Mouse (Mus musculus): Measurements from ENCODE around the gene Nrros. TPM values are rescaled to one million over a fixed set of nuclear protein-coding genes. Genes with fewer than 3 reads are reported as not detected.

Gene Nrros
- total RNA-seq, 2 experiments from 2014 or later: 8.5 to 12.3 TPM

Other genes starting within 250 kb of the Nrros start
- 10 to 100 TPM; 14.6 to 20.9 TPM for gene Pigz, start 231.7 kb downstream of the Nrros start, total RNA-seq (2021)
- 10 to 100 TPM; 50.7 to 56.1 TPM for gene 0610012G03Rik, start 217.1 kb downstream of the Nrros start, total RNA-seq (2021)
- 10 to 100 TPM; 47.8 to 49.5 TPM for gene Ncbp2, start 217.1 kb downstream of the Nrros start, total RNA-seq (2021)
- gene Senp5, start 162.3 kb downstream of the Nrros start, total RNA-seq (2021): 10 to 100 TPM; 44.6 to 47.6 TPM
- gene Pak2, start 86.3 kb downstream of the Nrros start, total RNA-seq (2021): 10 to 100 TPM; 26.5 to 27.8 TPM
- gene Pigx, start 65.9 kb downstream of the Nrros start, total RNA-seq (2021): 10 to 100 TPM; 26.4 TPM
- gene Cep19, start 65.8 kb downstream of the Nrros start, total RNA-seq (2021): 10 to 100 TPM; 68.6 to 71.2 TPM
- gene Bex6, start 14.2 kb upstream of the Nrros start, total RNA-seq (2021): not detected
- 10 to 100 TPM; 41.4 to 44.7 TPM for gene Fbxo45, start 81.6 kb upstream of the Nrros start, total RNA-seq (2021)
- 10 to 100 TPM; 10.9 to 11.9 TPM for gene Wdr53, start 81.6 kb upstream of the Nrros start, total RNA-seq (2021)
- gene Smco1, start 105.9 kb upstream of the Nrros start, total RNA-seq (2021): not detected
- 10 to 100 TPM; 25.4 to 28.6 TPM for gene Rnf168, start 111.9 kb upstream of the Nrros start, total RNA-seq (2021)
- 10 to 100 TPM; 52.5 to 55.7 TPM for gene Ubxn7, start 166.7 kb upstream of the Nrros start, total RNA-seq (2021)
- gene Tm4sf19, start 234.9 kb upstream of the Nrros start, total RNA-seq (2021): not detected